Mouse (Mus musculus) left cerebral cortex, postnatal 36 days (tissue): ENCODE data around the gene Islr. TPM values are rescaled to one million over a fixed set of nuclear protein-coding genes. Genes with fewer than 3 reads are reported as not detected.

Experiments used
- DNase-seq, 2 experiments: peaks; one replicate each; pipeline ENCODE4 v3.0.0; 2021 to 2022; ENCODE audit warnings: low spot score in 2 of 2, mixed read lengths in 1 of 2
- intact Hi-C: fragments of 180-260 bp; cut with DNase I; formaldehyde crosslinking; loops from one replicate; pipeline ENCODE4 v1.15.1; 2025
- microRNA-seq: library from miRNA; unstranded; fragments of <30 nt; microRNA quantifications from one replicate; pipeline ENCODE4 v1.2.0, GENCODE M21; 2022
- total RNA-seq, 2 experiments: library from RNA; stranded (reverse); gene quantifications; 2 replicates each; pipeline ENCODE4 v1.2.3; 2021

Gene Islr
- total RNA-seq, 2 experiments from 2014 or later, result 13.8 to 16.8 TPM

DNA sequence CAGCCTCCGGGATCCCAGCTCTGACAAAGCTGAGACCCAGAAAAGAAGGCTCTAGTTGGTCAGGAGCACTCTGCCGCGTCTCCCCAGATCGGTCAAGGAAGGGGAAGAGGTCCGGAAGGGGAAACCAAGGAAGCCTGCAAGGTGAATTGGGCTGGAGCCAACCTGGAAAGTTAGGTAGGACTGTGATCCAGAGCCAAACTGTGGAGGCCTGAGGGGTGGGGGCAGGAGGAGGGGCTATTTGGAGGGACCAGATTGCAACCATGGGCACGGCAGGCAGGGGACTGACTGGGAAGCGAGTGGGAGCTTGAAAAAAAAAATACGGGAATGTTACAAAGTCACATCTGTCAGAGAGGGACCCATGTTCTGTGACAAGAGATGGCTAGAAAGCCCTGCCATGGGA lies 74.6 kb downstream of the Islr start:
- intact Hi-C loops, result no loop called here
- DNase-seq, result no peak

DNA sequence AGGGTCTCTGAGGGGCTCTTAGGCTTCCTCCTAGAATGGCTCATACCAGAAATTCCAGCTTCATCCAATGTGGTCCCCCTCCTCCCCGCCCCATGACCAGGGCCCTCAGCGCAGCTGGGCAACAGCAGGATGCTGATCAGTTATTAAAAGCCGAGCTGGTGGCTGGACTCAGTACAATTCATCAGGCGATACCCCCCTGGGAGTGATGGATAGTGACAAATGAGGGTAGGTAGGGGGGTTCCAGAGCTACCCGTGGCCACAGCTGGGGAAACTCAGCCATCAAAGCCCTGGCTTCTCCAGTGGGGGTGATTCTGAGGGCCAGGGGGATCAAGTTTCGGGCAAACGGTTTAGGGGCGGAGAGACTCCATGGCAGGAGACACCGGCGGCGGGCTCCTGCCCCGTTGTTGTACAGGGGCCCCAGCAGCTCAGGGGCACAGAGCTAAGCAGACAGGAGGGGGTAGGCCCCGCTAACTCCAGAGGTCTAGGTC lies 75.1 kb downstream of the Islr start:
- DNase-seq, result no peak
- intact Hi-C loops, result no loop called here

DNA sequence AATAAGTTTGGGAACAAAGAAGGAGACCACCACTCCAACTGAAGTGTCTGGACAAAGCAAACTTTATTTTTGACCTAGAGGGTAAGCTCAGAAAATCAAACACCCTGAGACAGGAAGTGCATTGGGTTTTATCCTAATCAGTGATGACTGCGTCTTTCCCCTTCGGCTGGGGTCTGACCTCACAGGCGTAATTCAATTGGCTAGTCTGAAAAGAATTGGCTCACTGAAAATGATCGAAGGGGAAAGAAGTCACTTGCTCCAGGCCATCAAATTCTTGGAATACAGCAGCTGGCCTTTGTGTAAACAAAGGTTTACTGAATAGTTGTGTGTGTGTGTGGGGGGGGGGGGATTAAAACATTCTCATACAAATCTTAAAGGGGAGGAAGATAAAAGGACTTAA lies 78.3 kb downstream of the Islr start:
- intact Hi-C loops, result no loop called here

DNA sequence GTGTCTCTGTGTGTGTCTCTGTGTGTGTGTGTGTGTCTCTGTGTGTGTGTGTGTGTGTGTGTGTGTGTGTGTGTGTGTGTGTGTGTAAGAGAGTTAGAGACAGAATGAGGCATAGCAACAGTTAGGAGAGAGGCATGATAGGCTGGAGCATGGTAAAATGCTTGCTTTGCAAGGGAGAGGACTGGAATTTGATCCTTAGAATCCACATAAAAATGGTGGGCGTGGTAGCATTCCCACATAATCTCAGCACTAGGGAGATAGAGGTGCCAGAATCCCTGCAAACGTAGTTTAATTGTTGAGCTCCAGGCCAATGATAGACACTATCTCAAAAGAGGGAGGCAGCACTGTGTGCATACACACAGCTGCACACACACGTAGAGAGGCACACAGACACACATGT lies 79.0 kb downstream of the Islr start:
- intact Hi-C loops, result no loop called here
- no peak for DNase-seq

More for the DNA sequence above, 78.3 kb downstream of the Islr start:
- no peak for DNase-seq

DNA sequence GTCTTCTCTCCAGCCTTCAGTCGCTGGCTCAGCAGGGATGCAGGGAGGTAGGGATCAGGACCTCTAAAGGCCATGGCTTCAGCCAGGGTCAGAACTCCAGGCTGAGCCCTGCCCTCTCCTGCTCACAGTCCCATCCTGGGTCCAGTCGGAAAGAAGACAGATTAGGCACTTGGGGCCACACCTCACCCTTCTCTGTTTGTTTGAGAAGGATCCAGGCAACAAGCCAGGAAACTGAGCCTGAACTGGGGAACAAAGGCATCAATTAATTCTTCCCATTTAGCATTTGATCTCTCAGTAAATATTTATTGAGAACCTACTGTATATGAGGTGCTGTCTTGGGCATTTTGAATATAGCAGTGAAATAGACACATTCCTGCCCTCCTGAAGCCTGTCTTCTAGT lies 85.4 kb downstream of the Islr start, which contains the start of gene Ccdc33:
TSS of gene Ccdc33 (minus strand) at position 153 of the 400 bp plus-strand sequence.
- intact Hi-C loops, result no loop called here
- no peak for DNase-seq

- intact Hi-C loops, result no loop called here
- no peak for DNase-seq
These were observed 88.0 kb downstream of the Islr start for GRCm38 (mm10) chr9:58116024-58116651.

- DNase-seq, result no peak
- intact Hi-C loops, result no loop called here
These were observed 88.7 kb downstream of the Islr start for GRCm38 (mm10) chr9:58115297-58115925.

GRCm38 (mm10) chr9:58114019-58114418 lies 90.1 kb downstream of the Islr start:
- DNase-seq, result no peak
- intact Hi-C loops, result loop anchor here (5.0 kb wide), 1 partner anchor 47 kb away; no protein-coding TSS in a partner anchor

GRCm38 (mm10) chr9:58113279-58113884 lies 90.7 kb downstream of the Islr start:
- intact Hi-C loops, result loop anchor here (2.0 to 5.0 kb wide), 2 partner anchors 46 to 85 kb away; no protein-coding TSS in a partner anchor
- no peak for DNase-seq

DNA sequence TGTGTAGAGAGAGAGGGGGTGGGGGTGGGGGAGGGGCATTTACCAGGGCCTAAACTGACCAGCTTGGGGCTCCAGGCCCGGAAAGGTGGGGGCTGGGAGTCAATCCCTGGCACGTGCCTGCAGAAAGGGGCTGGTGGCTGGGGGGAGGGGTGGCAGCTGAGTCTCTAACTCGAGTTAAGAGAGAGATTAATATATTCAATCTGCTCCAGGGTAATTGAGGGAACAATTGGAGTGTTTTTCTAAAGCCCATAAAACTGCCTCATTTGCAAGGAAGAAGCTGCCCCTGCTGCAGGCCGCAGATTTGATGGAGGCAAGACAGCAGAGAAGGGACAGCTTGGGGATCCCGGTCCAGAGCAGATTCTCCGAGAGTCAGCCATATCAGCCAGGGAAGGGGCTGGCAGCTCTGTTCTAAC lies 91.2 kb downstream of the Islr start:
- intact Hi-C loops, result loop anchor here (2.0 to 5.0 kb wide), 2 partner anchors 46 to 86 kb away; no protein-coding TSS in a partner anchor
- DNase-seq, result no peak

DNA sequence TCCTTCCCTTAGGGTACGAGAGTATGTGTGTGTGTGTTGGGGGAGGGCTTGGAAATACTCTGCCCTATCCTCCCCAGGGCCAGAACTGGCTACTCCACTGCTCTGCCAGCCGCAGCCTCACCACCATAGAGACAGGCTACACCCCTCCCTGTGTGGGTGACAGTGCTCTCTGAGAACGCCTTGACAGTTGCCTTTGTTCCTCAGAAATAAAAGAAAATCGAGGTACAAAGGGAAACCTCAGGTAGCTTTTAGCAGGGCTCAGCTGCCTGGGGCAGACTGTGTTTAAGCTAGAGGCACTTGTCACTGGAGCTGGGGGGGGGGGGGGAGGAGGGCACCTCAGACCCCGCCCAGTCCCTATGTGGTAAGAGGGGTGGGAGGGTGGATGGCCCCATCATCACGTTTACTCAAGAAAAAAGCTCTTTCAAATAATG lies 91.8 kb downstream of the Islr start:
- intact Hi-C loops, result loop anchor here (2.0 to 5.0 kb wide), 2 partner anchors 45 to 86 kb away; no protein-coding TSS in a partner anchor
- no peak for DNase-seq

- DNase-seq, result peak; percentile 81 to 82
- intact Hi-C loops, result loop anchor here (2.0 to 5.0 kb wide), 3 partner anchors 27 to 63 kb away; no protein-coding TSS in a partner anchor
These were observed 92.7 kb downstream of the Islr start for GRCm38 (mm10) chr9:58111431-58111830.

DNA sequence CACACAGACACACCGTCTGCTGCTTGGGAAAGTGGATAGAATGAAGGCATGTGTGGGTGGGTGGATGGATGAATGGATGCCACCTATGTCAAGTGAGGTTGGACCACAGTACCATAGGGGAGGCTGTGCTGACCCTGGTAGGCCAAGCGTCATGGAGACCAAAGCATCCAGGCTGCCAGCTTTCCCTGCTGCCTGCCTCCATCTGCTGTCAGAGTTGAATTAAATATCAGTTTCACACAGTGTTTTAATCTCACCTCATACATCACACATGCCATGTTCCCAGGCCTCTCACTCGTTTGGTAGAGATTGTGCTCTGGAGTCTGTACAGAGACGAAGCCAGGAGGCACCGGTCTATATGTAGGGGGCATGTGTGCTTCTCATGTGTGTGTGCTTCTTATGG lies 93.3 kb downstream of the Islr start:
- DNase-seq, result no peak
- intact Hi-C loops, result loop anchor here (2.0 to 5.0 kb wide), 3 partner anchors 26 to 64 kb away; no protein-coding TSS in a partner anchor

DNA sequence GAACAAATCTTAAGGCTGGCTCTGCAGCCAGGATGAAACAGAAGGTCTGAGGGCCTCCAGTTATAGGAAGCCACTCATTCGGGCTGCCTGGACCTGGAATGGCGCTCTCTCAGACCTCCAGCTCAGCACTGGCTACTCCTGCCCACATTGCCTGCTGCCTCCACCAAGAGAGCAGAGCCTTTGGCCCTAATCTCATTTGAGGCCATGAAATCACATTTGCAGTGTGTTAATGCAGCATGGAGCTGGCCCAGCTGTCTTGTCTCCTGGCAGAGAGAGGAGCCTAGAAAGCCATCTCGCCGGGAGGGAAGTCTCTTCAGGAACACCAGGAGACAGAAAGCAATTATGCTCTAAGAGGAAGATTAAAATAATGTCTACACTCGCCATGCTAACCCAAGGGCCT lies 96.6 kb downstream of the Islr start:
- no peak for DNase-seq
- intact Hi-C loops, result no loop called here

Small RNAs within 50 kb of the gene (microRNA-seq; reads per million reads assigned to microRNA genes)
- gene Mir6385, result not detected

Other genes starting within 250 kb of the Islr start
- 1 to 10 TPM; 3.9 to 5.6 TPM for gene Cyp11a1, start 197.9 kb downstream of the Islr start, total RNA-seq
- 1 to 10 TPM; 5.6 to 7.3 TPM for gene Stra6, start 140.5 kb downstream of the Islr start, total RNA-seq
- 1 to 10 TPM in 1 of 2 experiments, under 1 TPM in 1; 0.49 to 1.1 TPM for gene Ccdc33, start 85.5 kb downstream of the Islr start, total RNA-seq
- gene Islr2, start within 50 bp of the Islr start, total RNA-seq, result 10 to 100 TPM; 75.1 to 80.7 TPM
- 10 to 100 TPM; 13.7 to 17.5 TPM for gene Pml, start 45.5 kb upstream of the Islr start, total RNA-seq
- 10 to 100 TPM; 64.6 to 72.4 TPM for gene Stoml1, start 48.9 kb upstream of the Islr start, total RNA-seq
- gene Loxl1, start 108.9 kb upstream of the Islr start, total RNA-seq, result 1 to 10 TPM; 2.1 to 2.7 TPM
- not detected for gene Tbc1d21, start 166.1 kb upstream of the Islr start, total RNA-seq